In genomic region chr14:8054310-8055102, GRCm38 (mm10) we compare ENCODE assay signal across 12 mouse cellular contexts. TPM values are rescaled to one million over a fixed set of nuclear protein-coding genes. Genes with fewer than 3 reads are reported as not detected.
DNase-seq lines count a peak whose midpoint lies in the region; ATAC-seq and TF ChIP-seq lines count a peak whose summit lies in the region.
"Had no signal": no experiment of that assay in that cellular context is flagged by ENCODE, and none has a peak within 500 bp of the region (broad histone marks: within the 10 kb centered on the region; RNA-seq: fewer than 3 reads in every experiment).

No protein-coding gene starts in this region.

- H3K4me2 ChIP-seq in forebrain, postnatal 0 days (ENCODE audit: low read depth) = no peak overlapping the region
- no peak overlapping the region for H3K4me2 ChIP-seq in forebrain, embryonic 16.5 days (ENCODE audit: low read length)
- no peak overlapping the region for H3K4me2 ChIP-seq in embryonic facial prominence, embryonic 15.5 days (replicated peaks)
- H3K4me2 ChIP-seq: hindbrain, embryonic 15.5 days; lung, embryonic 14.5 days had no signal

- no peak overlapping the region for H3K27ac ChIP-seq in forebrain, postnatal 0 days (ENCODE audit: low read depth, low read length)
- H3K27ac ChIP-seq in forebrain, embryonic 16.5 days (ENCODE audit: low read length) = no peak overlapping the region
- H3K27ac ChIP-seq in embryonic facial prominence, embryonic 15.5 days (replicated peaks) = no peak overlapping the region
- H3K27ac ChIP-seq: heart, embryonic 10.5 days; hindbrain, embryonic 15.5 days had no signal

- TF ChIP-seq CTCF in forebrain, postnatal 0 days (IDR thresholded peaks at IDR 0.05; ENCODE audit: low read depth) = no peak
- no peak for TF ChIP-seq CTCF in E14TG2a.4 (conservative IDR thresholded peaks at IDR 0.05; ENCODE audit: low read length)

- no peak overlapping the region for H3K9ac ChIP-seq in forebrain, postnatal 0 days
- no peak overlapping the region for H3K9ac ChIP-seq in forebrain, embryonic 16.5 days (replicated peaks; ENCODE audit: low read depth, low read length)
- H3K9ac ChIP-seq in embryonic facial prominence, embryonic 15.5 days = no peak overlapping the region
- H3K9ac ChIP-seq: hindbrain, embryonic 15.5 days; lung, embryonic 14.5 days had no signal

- peak; percentile 36; the same call in 1 of the 2 replicates for ATAC-seq in forebrain, postnatal 0 days
- no peak for ATAC-seq in forebrain, embryonic 16.5 days
- ATAC-seq in embryonic facial prominence, embryonic 15.5 days (ENCODE audit: insufficient number of reproducible peaks, low FRiP score, low TSS enrichment, low read depth) = peak; percentile 82
- no peak for ATAC-seq in cerebellum, adult (ENCODE audit: insufficient number of reproducible peaks, low FRiP score, low TSS enrichment)

- 31% methylated on average over 17 of the region's 17 CpGs for WGBS in forebrain, postnatal 0 days
- 26% methylated on average over 17 of the region's 17 CpGs for WGBS in forebrain, embryonic 16.5 days
- 29% methylated on average over 17 of the region's 17 CpGs for whole genome bisulfite sequencing in embryonic facial prominence, embryonic 15.5 days

- H3K4me3 ChIP-seq in forebrain, postnatal 0 days (ENCODE audit: low read depth, low read length) = no peak overlapping the region
- H3K4me3 ChIP-seq in forebrain, embryonic 16.5 days (replicated peaks; ENCODE audit: low read length) = no peak overlapping the region
- peak overlapping the region; percentile 81 for H3K4me3 ChIP-seq in E14TG2a.4 (replicated peaks; ENCODE audit: low read length)
- H3K4me3 ChIP-seq in embryonic facial prominence, embryonic 15.5 days (replicated peaks) = no peak overlapping the region
- H3K4me3 ChIP-seq: heart, embryonic 10.5 days; hindbrain, embryonic 15.5 days had no signal

- H3K27me3 ChIP-seq in forebrain, postnatal 0 days (ENCODE audit: insufficient read depth, low read length) = no peaks in the 10 kb centered on the region
- H3K27me3 ChIP-seq in forebrain, embryonic 16.5 days (replicated peaks; ENCODE audit: control insufficient read depth, insufficient read depth, low read length) = no peaks in the 10 kb centered on the region
- no peaks in the 10 kb centered on the region for H3K27me3 ChIP-seq in E14TG2a.4 (ENCODE audit: insufficient read depth, low read length)
- H3K27me3 ChIP-seq in embryonic facial prominence, embryonic 15.5 days = no peaks in the 10 kb centered on the region
- H3K27me3 ChIP-seq: hindbrain, embryonic 15.5 days had no signal

- no peak for DNase-seq in forebrain, postnatal 0 days
- peak; percentile 66 for DNase-seq in lung, postnatal 36 days
- DNase-seq in cerebellum, adult 9-11 months = no peak
- DNase-seq in heart, adult 9 months (ENCODE audit: low spot score in 2 of 2) = no peak
- DNase-seq: lung, embryonic 14.5 days; thymus, postnatal 25 days had no signal

- H3K4me1 ChIP-seq in forebrain, postnatal 0 days (ENCODE audit: insufficient read depth) = no peaks in the 10 kb centered on the region
- no peaks in the 10 kb centered on the region for H3K4me1 ChIP-seq in forebrain, embryonic 16.5 days (replicated peaks; ENCODE audit: control insufficient read depth, insufficient read depth, low read length)
- peaks cover 75% of the 10 kb centered on the region for H3K4me1 ChIP-seq in E14TG2a.4 (replicated peaks; ENCODE audit: low read depth, low read length)
- H3K4me1 ChIP-seq in embryonic facial prominence, embryonic 15.5 days = no peaks in the 10 kb centered on the region
- H3K4me1 ChIP-seq: heart, embryonic 10.5 days; hindbrain, embryonic 15.5 days had no signal

- no peaks in the 10 kb centered on the region for H3K9me3 ChIP-seq in forebrain, postnatal 0 days (ENCODE audit: low read length)
- no peaks in the 10 kb centered on the region for H3K9me3 ChIP-seq in forebrain, embryonic 16.5 days (ENCODE audit: control insufficient read depth, low read length)
- H3K9me3 ChIP-seq in E14TG2a.4 (ENCODE audit: low read length) = no peaks in the 10 kb centered on the region
- H3K9me3 ChIP-seq in embryonic facial prominence, embryonic 15.5 days (replicated peaks) = no peaks in the 10 kb centered on the region
- H3K9me3 ChIP-seq: heart, embryonic 10.5 days; hindbrain, embryonic 15.5 days had no signal

- peaks cover 34% of the 10 kb centered on the region for H3K36me3 ChIP-seq in forebrain, postnatal 0 days (ENCODE audit: insufficient read depth)
- H3K36me3 ChIP-seq in forebrain, embryonic 16.5 days (ENCODE audit: control insufficient read depth, insufficient read depth) = peaks cover 4% of the 10 kb centered on the region
- H3K36me3 ChIP-seq in E14TG2a.4 (ENCODE audit: insufficient read depth, low read length) = peaks cover 11% of the 10 kb centered on the region; the same call in 1 of the 2 replicates
- peaks cover 17% of the 10 kb centered on the region; the same call in 1 of the 2 replicates for H3K36me3 ChIP-seq in embryonic facial prominence, embryonic 15.5 days

RNA-seq across cellular contexts. Expression of gene Rpp14, which starts 25.7 kb away (rescaled TPM):
- 40.5 and 47.7 TPM in 2 replicates for total RNA-seq in forebrain, postnatal 0 days (2014; rRNA removed)
- 37.3 and 43.8 TPM in 2 replicates for polyA plus RNA-seq in forebrain, postnatal 0 days (2015; fragmentation: Nextera tagmentation; extraction: Ambion mirVana)
- polyA plus RNA-seq in forebrain, embryonic 16.5 days (2015; fragmentation: Nextera tagmentation; extraction: Ambion mirVana) = 59.5 and 70.2 TPM in 2 replicates
- polyA plus RNA-seq in embryonic facial prominence, embryonic 15.5 days (2015; fragmentation: Nextera tagmentation; extraction: Ambion mirVana) = 45.2 and 51.9 TPM in 2 replicates

RNA-seq across cellular contexts. Expression of gene Pxk, which starts 43.5 kb away (rescaled TPM):
- 34.0 and 36.0 TPM in 2 replicates for total RNA-seq in forebrain, postnatal 0 days (2014; rRNA removed)
- 38.6 and 45.1 TPM in 2 replicates for polyA plus RNA-seq in forebrain, postnatal 0 days (2015; fragmentation: Nextera tagmentation; extraction: Ambion mirVana)
- polyA plus RNA-seq in forebrain, embryonic 16.5 days (2015; fragmentation: Nextera tagmentation; extraction: Ambion mirVana) = 51.2 and 63.0 TPM in 2 replicates
- 41.5 and 41.6 TPM in 2 replicates for polyA plus RNA-seq in embryonic facial prominence, embryonic 15.5 days (2015; fragmentation: Nextera tagmentation; extraction: Ambion mirVana)

RNA-seq across cellular contexts. Expression of gene Abhd6, which starts 51.8 kb away (rescaled TPM):
- 8.0 and 11.2 TPM in 2 replicates for total RNA-seq in forebrain, postnatal 0 days (2014; rRNA removed)
- polyA plus RNA-seq in forebrain, postnatal 0 days (2015; fragmentation: Nextera tagmentation; extraction: Ambion mirVana) = 28.5 and 36.2 TPM in 2 replicates
- 35.9 and 36.7 TPM in 2 replicates for polyA plus RNA-seq in forebrain, embryonic 16.5 days (2015; fragmentation: Nextera tagmentation; extraction: Ambion mirVana)
- 30.2 and 30.6 TPM in 2 replicates for polyA plus RNA-seq in embryonic facial prominence, embryonic 15.5 days (2015; fragmentation: Nextera tagmentation; extraction: Ambion mirVana)

Comparison
In these comparisons a context has a peak if more than half of its experiments do, and no peak if none do; other contexts are left out.
1. ATAC-seq: peak in forebrain, postnatal 0 days (single experiment) and embryonic facial prominence, embryonic 15.5 days (single experiment); none in forebrain, embryonic 16.5 days (single experiment) and cerebellum, adult (single experiment).